Mouse (Mus musculus): ENCODE data around the gene Ddx25. TPM values are rescaled to one million over a fixed set of nuclear protein-coding genes. Genes with fewer than 3 reads are reported as not detected.

The Ddx25 gene
- total RNA-seq, 2 experiments from 2014 or later = 0.10 to 0.15 TPM

GRCm38 (mm10) chr9:35495471-35495870, 62.9 kb downstream of the Ddx25 start:
- no peak for DNase-seq (ENCODE audit: low spot score in 2 of 2)

DNA sequence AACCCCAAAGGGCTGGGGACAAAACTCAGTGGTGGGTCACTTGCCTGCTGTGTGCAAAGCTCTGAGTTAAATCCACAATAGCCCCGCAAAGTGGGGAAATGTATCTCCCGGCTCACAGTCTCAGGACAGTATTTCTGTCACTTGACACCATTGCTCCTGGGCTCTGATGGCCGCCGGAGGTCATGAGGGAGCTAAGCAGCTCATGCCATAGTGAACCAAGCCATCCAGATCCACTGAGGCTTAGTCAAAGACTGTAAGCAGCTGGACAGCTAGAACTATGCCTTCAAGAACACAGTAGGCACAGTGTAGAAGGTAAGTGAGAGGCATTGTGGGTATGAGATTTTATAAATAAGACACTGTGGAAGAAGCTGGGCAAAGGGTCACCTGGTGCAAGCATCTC, 63.4 kb downstream of the Ddx25 start:
- DNase-seq (ENCODE audit: low spot score in 2 of 2) = no peak

GRCm38 (mm10) chr9:35493733-35494092, 64.6 kb downstream of the Ddx25 start:
- DNase-seq (ENCODE audit: low spot score in 2 of 2) = no peak

DNA sequence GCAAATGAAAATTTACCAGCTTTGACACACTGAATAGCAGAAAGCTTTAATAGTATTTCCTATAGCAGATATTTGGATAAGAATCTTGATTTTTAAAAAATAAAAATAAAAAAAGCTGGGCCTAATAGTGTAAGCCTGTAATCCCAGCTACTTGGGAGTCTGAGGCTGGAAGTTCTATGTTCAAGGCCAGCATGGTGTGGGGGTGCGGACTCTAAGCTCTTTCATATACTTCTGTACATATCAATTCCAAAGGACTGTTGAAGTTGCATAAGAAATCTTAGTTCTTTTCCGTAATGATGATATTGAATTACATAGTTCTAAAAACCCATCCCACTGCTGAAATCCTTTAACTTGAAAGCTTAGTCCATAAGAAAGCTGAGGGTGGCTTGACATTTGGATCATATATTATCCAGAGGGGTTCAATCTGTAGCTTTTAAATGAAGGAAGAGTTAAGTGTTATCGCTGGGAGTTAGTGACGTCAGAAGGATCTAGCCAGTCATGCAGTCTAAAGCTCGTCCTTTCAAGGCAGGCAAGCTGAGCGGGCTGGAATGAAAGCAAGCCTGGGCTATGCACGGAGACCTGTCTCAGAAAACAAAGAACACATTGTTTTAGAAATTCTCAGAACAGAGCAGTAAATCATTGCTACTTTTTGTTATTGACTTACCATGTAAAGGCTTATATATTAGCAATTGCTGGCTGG, 65.1 kb downstream of the Ddx25 start:
- no peak for DNase-seq (ENCODE audit: low spot score in 2 of 2)

GRCm38 (mm10) chr9:35491109-35491866, 67.0 kb downstream of the Ddx25 start:
- DNase-seq (ENCODE audit: low spot score in 2 of 2) = no peak

DNA sequence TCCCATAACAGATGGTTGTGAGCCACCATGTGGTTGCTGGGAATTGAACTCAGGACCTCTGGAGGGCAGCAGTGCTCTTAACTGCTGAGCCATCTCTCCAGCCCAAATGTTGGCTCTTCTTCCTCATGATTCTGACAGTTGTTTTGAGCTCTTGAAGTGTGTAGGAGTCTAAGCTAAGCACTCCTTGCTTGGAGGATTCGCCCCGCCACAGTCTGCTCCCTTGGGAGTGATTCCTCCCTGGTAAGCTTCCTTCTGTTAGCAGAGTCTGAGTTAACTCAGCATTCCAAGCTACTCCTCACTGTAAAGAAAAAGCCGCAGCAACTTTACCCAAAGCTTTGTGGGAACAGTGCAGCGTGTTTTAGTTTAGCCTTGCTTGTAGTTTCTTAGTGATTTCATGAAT, 69.8 kb downstream of the Ddx25 start:
- DNase-seq (ENCODE audit: low spot score in 2 of 2) = no peak

Other genes starting within 250 kb of the Ddx25 start
- gene Cdon, start 137.4 kb downstream of the Ddx25 start, total RNA-seq (2021) = 10 to 100 TPM; 62.0 to 63.2 TPM
- gene Gm1113, start 40.3 kb downstream of the Ddx25 start, total RNA-seq (2021) = not detected
- gene Pus3, start 67 bp upstream of the Ddx25 start, total RNA-seq (2021) = 10 to 100 TPM in 1 of 2 experiments, 1 to 10 TPM in 1; 9.0 to 11.8 TPM
- gene Pate2, start 11.8 kb upstream of the Ddx25 start, total RNA-seq (2021) = under 1 TPM; 0.21 to 0.42 TPM
- 1 to 10 TPM; 3.0 to 4.1 TPM for gene Hyls1, start 11.9 kb upstream of the Ddx25 start, total RNA-seq (2021)
- not detected for gene Pate4, start 53.4 kb upstream of the Ddx25 start, total RNA-seq (2021)
- gene Pate3, start 89.7 kb upstream of the Ddx25 start, total RNA-seq (2021) = not detected
- gene Pate1, start 128.9 kb upstream of the Ddx25 start, total RNA-seq (2021) = not detected
- not detected for gene Gm17677, start 182.5 kb upstream of the Ddx25 start, total RNA-seq (2021)
- gene Gm17727, start 219.6 kb upstream of the Ddx25 start, total RNA-seq (2021) = not detected
- gene Gm27235, start 231.6 kb upstream of the Ddx25 start, total RNA-seq (2021) = not detected
- not detected for gene D730048I06Rik, start 231.6 kb upstream of the Ddx25 start, total RNA-seq (2021)